Mouse (Mus musculus) intestine, embryonic 16.5 days (tissue): ENCODE results near the gene Tnfsf13. TPM values are rescaled to one million over a fixed set of nuclear protein-coding genes. Genes with fewer than 3 reads are reported as not detected.

Experiments used
- ATAC-seq: fragments of 200-750 bp; cut with Nextera tagmentation; 2 replicates; pipeline ENCODE4 v1.8.0; 2017; ENCODE audit warnings: moderate TSS enrichment, moderate library complexity
- H3K27ac ChIP-seq: fragments of 300-500 bp; sonication (generic); 2 replicates; pipeline ENCODE4 v1.5.1; 2014; ENCODE audit warnings: mild to moderate bottlenecking, low read length
- H3K27me3 ChIP-seq: fragments of 300-500 bp; sonication (generic); replicated peaks from 2 replicates; pipeline ENCODE4 v1.6.1; 2014; ENCODE audit warnings: low read length, control low read depth, mixed read lengths; ENCODE audit not compliant: control insufficient read depth, insufficient read depth
- H3K36me3 ChIP-seq: fragments of 300-500 bp; sonication (generic); 2 replicates; pipeline ENCODE4 v1.6.1; 2014; ENCODE audit warnings: low read length, control low read depth; ENCODE audit not compliant: control insufficient read depth, insufficient read depth
- H3K4me1 ChIP-seq: fragments of 300-500 bp; sonication (generic); 2 replicates; pipeline ENCODE4 v1.6.1; 2014; ENCODE audit warnings: low read length, control low read depth, mixed read lengths; ENCODE audit not compliant: control insufficient read depth, insufficient read depth
- H3K4me2 ChIP-seq: fragments of 300-500 bp; sonication (generic); 2 replicates; pipeline ENCODE4 v1.6.1; 2014; ENCODE audit warnings: low read depth, low read length, control low read depth
- H3K4me3 ChIP-seq: fragments of 300-500 bp; sonication (generic); 2 replicates; pipeline ENCODE4 v1.5.1; 2014; ENCODE audit warnings: mild to moderate bottlenecking, low read length
- H3K9ac ChIP-seq: fragments of 300-500 bp; sonication (generic); 2 replicates; pipeline ENCODE4 v1.6.1; 2014; ENCODE audit warnings: low read depth, low read length
- H3K9me3 ChIP-seq: fragments of 300-500 bp; sonication (generic); 2 replicates; pipeline ENCODE4 v1.6.1; 2016; ENCODE audit warnings: low read length, control low read depth; ENCODE audit not compliant: control insufficient read depth
- WGBS: fragments of 180-500 bp; shearing (Covaris S2); extraction: QIAGEN DNeasy Blood & Tissue Kit; methylation state at CpG from one replicate; pipeline ENCODE4 v1.1.7; 2014; 5-methylcytosine and 5-hydroxymethylcytosine counted together
- microRNA counts: library from miRNA; unstranded; fragments of <30 nt; microRNA quantifications from one replicate; lab custom pipeline; 2016
- microRNA-seq: library from miRNA; unstranded; fragments of <30 nt; microRNA quantifications from one replicate; pipeline ENCODE4, GENCODE M21; 2016
- polyA plus RNA-seq: library from polyadenylated mRNA; unstranded; fragments of >200 nt; fragmentation: Nextera tagmentation; extraction: Ambion mirVana; gene quantifications from 2 replicates; pipeline ENCODE4 v1.2.1, GENCODE M21; 2015

Tnfsf13 gene
- polyA plus RNA-seq, 1 experiment from 2014 or later: 0.57 TPM

DNA sequence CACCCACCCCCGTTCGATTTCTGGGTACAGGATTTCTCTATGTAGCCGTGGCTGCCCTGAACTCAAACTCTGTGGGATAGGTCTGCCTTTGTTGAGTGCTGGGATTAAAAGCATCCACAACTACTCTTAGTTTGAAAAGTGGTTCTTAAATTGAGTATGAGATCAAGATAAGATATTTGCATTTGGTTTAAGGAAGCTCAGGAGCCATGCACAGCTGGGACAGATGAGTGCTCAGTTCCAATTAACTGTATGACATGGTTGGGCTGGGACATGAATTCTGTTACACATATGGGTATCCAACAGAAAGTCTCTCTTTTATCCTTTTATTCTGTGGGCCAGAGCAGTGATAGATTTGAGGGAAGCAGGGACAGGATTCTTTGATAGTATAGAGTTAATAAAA, 50.1 kb downstream of the Tnfsf13 start:
- ATAC-seq: no peak
- 66% methylated on average over 3 of the region's 3 CpGs for WGBS
- H3K27me3 ChIP-seq: no peaks in the 10 kb centered on the region
- no peaks in the 10 kb centered on the region; the same call in 1 of the 2 replicates for H3K36me3 ChIP-seq
- H3K4me1 ChIP-seq: peaks cover 16% of the 10 kb centered on the region
- H3K9ac ChIP-seq: no peak overlapping the region
- H3K9me3 ChIP-seq: no peaks in the 10 kb centered on the region
- no peak overlapping the region for H3K27ac ChIP-seq
- no peak overlapping the region; the same call in 1 of the 2 replicates for H3K4me2 ChIP-seq
- H3K4me3 ChIP-seq: no peak overlapping the region

DNA sequence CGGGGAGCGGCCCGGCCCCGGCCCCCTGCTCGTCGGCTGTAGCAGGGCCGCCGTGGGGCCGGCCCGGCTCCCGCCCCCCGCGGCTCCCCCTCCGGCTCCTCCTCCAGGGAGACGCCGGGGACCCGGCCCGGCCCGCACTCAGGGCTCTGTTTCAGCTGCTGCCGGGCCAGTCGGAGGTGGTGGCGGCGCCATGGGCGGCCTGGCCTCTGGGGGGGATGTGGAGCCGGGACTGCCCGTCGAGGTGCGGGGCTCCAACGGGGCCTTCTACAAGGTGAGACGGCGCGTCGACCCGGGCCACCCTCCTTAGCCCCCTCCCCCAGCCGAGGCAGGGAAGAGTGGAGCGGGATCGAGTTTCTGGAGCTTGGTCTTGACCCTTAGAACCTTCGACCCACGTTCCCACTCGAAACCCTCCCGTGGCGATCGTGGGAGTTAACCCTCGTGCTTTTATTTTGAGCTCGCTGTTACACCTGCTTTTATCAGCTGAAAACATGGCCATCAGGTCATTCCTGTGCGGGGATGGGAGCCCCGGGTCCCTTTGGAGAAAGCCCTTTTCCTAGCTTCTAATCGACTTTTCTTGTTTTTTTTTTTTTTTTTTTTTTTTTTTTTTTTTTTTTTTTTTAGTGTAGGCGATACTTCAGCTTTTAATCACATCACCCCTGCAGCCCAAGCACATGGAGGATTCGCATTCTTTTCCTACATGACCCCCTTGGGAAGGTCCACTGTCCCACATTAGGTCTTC, 52.3 kb downstream of the Tnfsf13 start:
- no peaks in the 10 kb centered on the region for H3K36me3 ChIP-seq
- H3K27me3 ChIP-seq: no peaks in the 10 kb centered on the region
- ATAC-seq: peak; percentile 73
- peak overlapping the region; percentile 96 for H3K27ac ChIP-seq
- peak overlapping the region; percentile 72 for H3K4me2 ChIP-seq
- under 1% methylated on average over 48 of the region's 50 CpGs for WGBS
- peak overlapping the region; percentile 98 for H3K9ac ChIP-seq
- H3K4me3 ChIP-seq: peak overlapping the region; percentile 100
- H3K9me3 ChIP-seq: no peaks in the 10 kb centered on the region
- peaks cover 16% of the 10 kb centered on the region for H3K4me1 ChIP-seq

MicroRNAs within 50 kb of the gene (microRNA counts, 519-probe panel; counts per million panel counts)
- microRNA mmu-miR-1934 (lab: Ali Mortazavi, UCI) (35.7 counts per million), microRNA mmu-miR-467f (lab: Ali Mortazavi, UCI) (2,457 counts per million, percentile 60 among the panel's probes with 10 or more counts)

Small RNA genes lying within 50 kb of the gene (microRNA-seq; reads per million reads assigned to microRNA genes)
- gene Mir1934 (4.3 reads per million, percentile 12 among the genes with 10 or more reads in this experiment), gene Mir467f (not detected)

Other genes with a start within 250 kb of the Tnfsf13 start
- gene Dnah2, start 136.7 kb downstream of the Tnfsf13 start, polyA plus RNA-seq: 0.93 and 1.0 TPM in 2 replicates
- gene Efnb3, start 125.6 kb downstream of the Tnfsf13 start, polyA plus RNA-seq: 6.3 and 6.8 TPM in 2 replicates
- 24.5 and 26.6 TPM in 2 replicates for gene Wrap53, start 105.5 kb downstream of the Tnfsf13 start, polyA plus RNA-seq
- 132 and 148 TPM in 2 replicates for gene Trp53, start 105.4 kb downstream of the Tnfsf13 start, polyA plus RNA-seq
- 6.6 and 6.8 TPM in 2 replicates for gene Atp1b2, start 79.8 kb downstream of the Tnfsf13 start, polyA plus RNA-seq
- 0.10 and 0.72 TPM in 2 replicates for gene Shbg, start 67.9 kb downstream of the Tnfsf13 start, polyA plus RNA-seq
- 15.4 and 18.1 TPM in 2 replicates for gene Sat2, start 63.8 kb downstream of the Tnfsf13 start, polyA plus RNA-seq
- 12.1 and 12.6 TPM in 2 replicates for gene Fxr2, start 52.8 kb downstream of the Tnfsf13 start, polyA plus RNA-seq
- not detected in 2 replicates for gene Sox15, start 30.5 kb downstream of the Tnfsf13 start, polyA plus RNA-seq
- gene Mpdu1, start 23.1 kb downstream of the Tnfsf13 start, polyA plus RNA-seq: 68.3 and 69.9 TPM in 2 replicates
- 14.0 and 14.7 TPM in 2 replicates for gene Cd68, start 19.6 kb downstream of the Tnfsf13 start, polyA plus RNA-seq
- 524 and 563 TPM in 2 replicates for gene Eif4a1, start 13.4 kb downstream of the Tnfsf13 start, polyA plus RNA-seq
- 51.8 and 60.3 TPM in 2 replicates for gene Senp3, start 3.7 kb downstream of the Tnfsf13 start, polyA plus RNA-seq
- gene Tnfsf12, start 10.1 kb upstream of the Tnfsf13 start, polyA plus RNA-seq: 6.0 and 6.3 TPM in 2 replicates
- 3.0 and 3.3 TPM in 2 replicates for gene Tnfsfm13, start 10.3 kb upstream of the Tnfsf13 start, polyA plus RNA-seq
- 14.8 and 16.8 TPM in 2 replicates for gene Polr2a, start 72.9 kb upstream of the Tnfsf13 start, polyA plus RNA-seq
- gene Slc35g3, start 76.2 kb upstream of the Tnfsf13 start, polyA plus RNA-seq: 0.13 and 0.16 TPM in 2 replicates
- gene Zbtb4, start 80.1 kb upstream of the Tnfsf13 start, polyA plus RNA-seq: 2.3 and 2.4 TPM in 2 replicates
- gene Chrnb1, start 110.2 kb upstream of the Tnfsf13 start, polyA plus RNA-seq: 3.9 and 4.7 TPM in 2 replicates
- 1.3 and 1.4 TPM in 2 replicates for gene Fgf11, start 116.1 kb upstream of the Tnfsf13 start, polyA plus RNA-seq
- gene Tmem102, start 119.8 kb upstream of the Tnfsf13 start, polyA plus RNA-seq: 34.6 and 42.7 TPM in 2 replicates
- not detected in 2 replicates for gene Gm39566, start 129.5 kb upstream of the Tnfsf13 start, polyA plus RNA-seq
- gene Spem2, start 132.7 kb upstream of the Tnfsf13 start, polyA plus RNA-seq: not detected in 2 replicates
- 0.22 TPM in 1 of 2 replicates, not detected in the other for gene Spem1, start 136.4 kb upstream of the Tnfsf13 start, polyA plus RNA-seq
- gene Nlgn2, start 152.0 kb upstream of the Tnfsf13 start, polyA plus RNA-seq: 3.4 and 4.1 TPM in 2 replicates
- 470 and 476 TPM in 2 replicates for gene Tmem256, start 152.7 kb upstream of the Tnfsf13 start, polyA plus RNA-seq
- gene Plscr3, start 160.6 kb upstream of the Tnfsf13 start, polyA plus RNA-seq: 73.0 and 75.2 TPM in 2 replicates
- gene Tnk1, start 172.9 kb upstream of the Tnfsf13 start, polyA plus RNA-seq: 20.5 and 23.5 TPM in 2 replicates
- gene Tmem95, start 192.2 kb upstream of the Tnfsf13 start, polyA plus RNA-seq: not detected in 2 replicates
- gene Kctd11, start 195.6 kb upstream of the Tnfsf13 start, polyA plus RNA-seq: 5.5 and 6.2 TPM in 2 replicates
- 4.2 and 5.2 TPM in 2 replicates for gene Acap1, start 209.8 kb upstream of the Tnfsf13 start, polyA plus RNA-seq
- 4.7 and 5.4 TPM in 2 replicates for gene 2810408A11Rik, start 215.2 kb upstream of the Tnfsf13 start, polyA plus RNA-seq
- gene Neurl4, start 215.3 kb upstream of the Tnfsf13 start, polyA plus RNA-seq: 7.1 and 10.1 TPM in 2 replicates
- 60.0 and 63.8 TPM in 2 replicates for gene Gps2, start 228.1 kb upstream of the Tnfsf13 start, polyA plus RNA-seq
- gene Eif5a, start 236.2 kb upstream of the Tnfsf13 start, polyA plus RNA-seq: 1,478 and 1,683 TPM in 2 replicates